Mouse (Mus musculus) ES-E14 (cell line): Measurements from ENCODE around the gene Cacnb4. TPM values are rescaled to one million over a fixed set of nuclear protein-coding genes. Genes with fewer than 3 reads are reported as not detected.

Experiments used
- DNase-seq: peaks from one replicate; pipeline ENCODE4 v3.0.0-alpha.2; 2013; ENCODE audit warnings: low read depth, low spot score
- H3K27ac ChIP-seq: 2 replicates; pipeline ENCODE4 v1.5.1; 2012; ENCODE audit warnings: low read depth, mild to moderate bottlenecking, low read length, moderate library complexity, mixed read lengths; ENCODE audit not compliant: poor library complexity, insufficient read depth, severe bottlenecking
- H3K36me3 ChIP-seq: 2 replicates; pipeline ENCODE4 v1.6.1; 2012; ENCODE audit warnings: mild to moderate bottlenecking, low read length, moderate library complexity, mixed read lengths; ENCODE audit not compliant: control insufficient read depth, poor library complexity, insufficient read depth, severe bottlenecking
- H3K4me1 ChIP-seq, 2 experiments: fragments of 150-350 bp in 1 of 2; sonication (generic) in 1 of 2; 2 replicates each; pipeline ENCODE4 v1.6.1; 2012; ENCODE audit warnings: low read length in 2 of 2, mild to moderate bottlenecking in 1 of 2, mixed read lengths in 1 of 2; ENCODE audit not compliant: control insufficient read depth in 2 of 2, insufficient read depth in 2 of 2, poor library complexity in 1 of 2
- H3K4me3 ChIP-seq, 2 experiments: fragments of 150-350 bp in 1 of 2; sonication (generic) in 1 of 2; 2 replicates each; pipeline ENCODE4 v1.5.1; 2012; ENCODE audit warnings: low read length in 2 of 2, low read depth in 1 of 2, mild to moderate bottlenecking in 1 of 2, mixed read lengths in 1 of 2; ENCODE audit not compliant: insufficient read depth in 1 of 2, poor library complexity in 1 of 2, severe bottlenecking in 1 of 2
- H3K9ac ChIP-seq: 2 replicates; pipeline ENCODE4 v1.6.1; 2012; ENCODE audit warnings: low read depth, mild to moderate bottlenecking, low read length, mixed read lengths; ENCODE audit not compliant: poor library complexity, insufficient read depth, severe bottlenecking
- H3K9me3 ChIP-seq: fragments of 150-350 bp; sonication (generic); 2 replicates; pipeline ENCODE4 v1.6.1; 2012; ENCODE audit warnings: low read depth, mild to moderate bottlenecking, low read length; ENCODE audit not compliant: control insufficient read depth, insufficient read depth
- CHD2 ChIP-seq: IDR thresholded peaks from 2 replicates; pipeline ENCODE4 v1.6.1; 2014; ENCODE audit warnings: mild to moderate bottlenecking, low read depth, low read length, inconsistent platforms
- HCFC1 ChIP-seq: IDR thresholded peaks from 2 replicates; pipeline ENCODE4 v1.6.1; 2012; ENCODE audit warnings: low read length, inconsistent platforms, borderline replicate concordance; ENCODE audit not compliant: insufficient read depth
- MAFK ChIP-seq: IDR thresholded peaks from 2 replicates; pipeline ENCODE4 v1.6.1; 2014; ENCODE audit warnings: mild to moderate bottlenecking, low read depth, low read length, inconsistent platforms; ENCODE audit not compliant: insufficient read depth
- ZC3H11A ChIP-seq: IDR thresholded peaks from 2 replicates; pipeline ENCODE4 v1.6.1; 2012; ENCODE audit warnings: low read depth, mild to moderate bottlenecking, inconsistent platforms, low read length, borderline replicate concordance
- ZNF384 ChIP-seq: IDR thresholded peaks from 2 replicates; pipeline ENCODE4 v1.6.1; 2012; ENCODE audit warnings: low read depth, low read length, inconsistent platforms
- in situ Hi-C, 2 experiments: fragments of 600-800 bp; cut with MboI; formaldehyde crosslinking; loops; one replicate each; pipeline ENCODE4 v1.15.1; 2025; ENCODE audit warnings: low sequenced_read_pairs in 2 of 2, inconsistent platforms in 1 of 2; ENCODE audit not compliant: unreplicated experiment in 2 of 2
- total RNA-seq: library from RNA; depleted of rRNA; stranded (reverse); fragments of 300-350 nt; gene quantifications from 2 replicates; pipeline ENCODE4 v1.2.3, GENCODE M21; 2012

Gene Cacnb4
- total RNA-seq, 1 experiment: 0.09 TPM

DNA sequence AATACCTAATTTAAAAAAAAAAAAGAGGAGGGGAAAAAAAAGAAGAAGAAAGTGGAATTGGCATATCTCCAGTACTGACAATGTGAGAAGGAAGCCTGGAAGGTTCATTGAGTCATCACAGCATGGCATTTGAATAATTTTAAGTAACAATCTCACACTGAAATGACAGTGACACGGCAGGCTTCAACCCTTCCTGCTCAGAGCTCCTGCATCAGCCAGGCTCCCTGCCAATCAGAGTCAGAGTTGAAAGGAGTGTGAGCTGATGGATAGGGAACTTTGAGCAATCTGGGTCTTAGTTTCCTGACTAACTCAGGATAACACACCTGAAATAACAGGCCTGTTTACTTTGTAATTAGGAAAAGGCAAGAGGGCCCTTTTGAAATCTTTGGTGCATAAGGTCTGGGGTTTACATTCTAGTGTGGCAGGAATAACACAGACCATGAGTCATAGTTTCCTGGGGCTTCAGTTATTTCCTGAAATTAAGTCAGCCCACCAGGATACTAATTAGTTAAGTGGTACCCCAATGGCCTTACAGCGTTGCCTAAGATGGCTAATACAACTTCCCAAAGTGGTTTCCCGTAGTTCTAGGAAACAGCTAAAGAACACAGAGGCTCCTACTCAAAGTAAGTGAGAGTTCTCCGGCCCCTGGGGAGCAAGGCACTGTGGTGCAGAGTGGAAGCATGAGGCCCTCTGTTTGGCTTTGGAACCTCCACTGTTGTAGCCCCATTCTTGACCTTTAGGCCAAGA lies 204.9 kb downstream of the Cacnb4 start:
- DNase-seq: no peak
- Histone ChIP-seq H3K4me3 (no peak overlapping the region), H3K4me1 (no peaks in the 10 kb centered on the region), H3K36me3 (no peaks in the 10 kb centered on the region), H3K9me3 (no peaks in the 10 kb centered on the region), H3K9ac (no peak overlapping the region), H3K27ac (no peak overlapping the region)
- no peak for TF ChIP-seq ZNF384
- TF ChIP-seq HCFC1: no peak
- no peak for TF ChIP-seq MAFK
- TF ChIP-seq ZC3H11A: no peak
- TF ChIP-seq CHD2: no peak
- in situ Hi-C loops: no loop called here

DNA sequence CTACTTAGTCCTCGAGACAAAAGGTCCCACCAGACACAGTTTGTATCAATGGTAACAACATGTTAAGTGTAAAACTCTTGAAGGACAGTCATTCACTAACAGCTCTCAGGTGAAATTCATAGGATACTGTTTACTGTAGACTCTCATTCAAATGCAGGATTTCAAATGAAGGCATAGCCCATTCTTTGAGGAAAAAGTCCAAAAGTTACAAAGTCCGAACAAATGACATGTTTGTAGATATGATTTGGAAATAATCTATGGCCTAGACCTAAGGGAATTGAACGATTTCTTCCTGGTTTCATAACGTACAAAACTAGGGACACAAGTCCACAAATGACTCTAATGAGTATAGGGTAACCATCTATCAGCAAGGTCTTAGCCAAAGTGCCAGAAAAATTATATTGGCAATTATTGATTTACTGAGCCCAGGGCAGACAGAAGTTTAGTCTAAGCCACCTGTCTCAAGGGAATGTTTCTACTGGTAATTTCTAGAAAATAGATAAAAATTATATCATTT lies 206.5 kb downstream of the Cacnb4 start:
- Histone ChIP-seq H3K27ac (no peak overlapping the region), H3K36me3 (no peaks in the 10 kb centered on the region), H3K9ac (no peak overlapping the region), H3K4me1 (no peaks in the 10 kb centered on the region), H3K9me3 (no peaks in the 10 kb centered on the region), H3K4me3 (no peak overlapping the region)
- DNase-seq: no peak
- TF ChIP-seq HCFC1 (no peak), MAFK (no peak), ZNF384 (no peak), ZC3H11A (no peak), CHD2 (no peak)
- in situ Hi-C loops: no loop called here

DNA sequence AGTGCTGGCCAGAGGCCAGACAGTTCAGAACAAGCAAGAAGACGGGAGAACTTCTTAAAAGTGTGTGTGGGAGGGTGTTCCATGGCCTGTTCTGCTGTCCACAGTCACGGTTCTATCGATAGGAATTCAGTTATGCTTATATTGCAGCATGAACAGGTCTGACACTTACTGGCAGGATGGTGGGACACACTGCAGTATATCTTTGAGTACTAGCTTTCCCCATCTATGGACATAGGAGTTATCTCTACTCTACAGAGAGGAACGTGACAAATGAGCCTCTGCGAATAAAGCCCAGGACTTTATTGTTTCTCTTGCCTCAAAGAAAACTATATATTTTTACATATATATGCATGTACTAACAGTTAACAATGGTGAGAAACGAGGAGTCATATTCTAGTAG lies 209.0 kb downstream of the Cacnb4 start:
- Histone ChIP-seq H3K36me3 (no peaks in the 10 kb centered on the region), H3K4me3 (no peak overlapping the region), H3K9ac (no peak overlapping the region), H3K27ac (no peak overlapping the region), H3K4me1 (no peaks in the 10 kb centered on the region), H3K9me3 (no peaks in the 10 kb centered on the region)
- in situ Hi-C loops: no loop called here
- no peak for DNase-seq
- TF ChIP-seq ZNF384: no peak
- TF ChIP-seq MAFK: no peak
- TF ChIP-seq CHD2: no peak
- TF ChIP-seq ZC3H11A: no peak
- no peak for TF ChIP-seq HCFC1

DNA sequence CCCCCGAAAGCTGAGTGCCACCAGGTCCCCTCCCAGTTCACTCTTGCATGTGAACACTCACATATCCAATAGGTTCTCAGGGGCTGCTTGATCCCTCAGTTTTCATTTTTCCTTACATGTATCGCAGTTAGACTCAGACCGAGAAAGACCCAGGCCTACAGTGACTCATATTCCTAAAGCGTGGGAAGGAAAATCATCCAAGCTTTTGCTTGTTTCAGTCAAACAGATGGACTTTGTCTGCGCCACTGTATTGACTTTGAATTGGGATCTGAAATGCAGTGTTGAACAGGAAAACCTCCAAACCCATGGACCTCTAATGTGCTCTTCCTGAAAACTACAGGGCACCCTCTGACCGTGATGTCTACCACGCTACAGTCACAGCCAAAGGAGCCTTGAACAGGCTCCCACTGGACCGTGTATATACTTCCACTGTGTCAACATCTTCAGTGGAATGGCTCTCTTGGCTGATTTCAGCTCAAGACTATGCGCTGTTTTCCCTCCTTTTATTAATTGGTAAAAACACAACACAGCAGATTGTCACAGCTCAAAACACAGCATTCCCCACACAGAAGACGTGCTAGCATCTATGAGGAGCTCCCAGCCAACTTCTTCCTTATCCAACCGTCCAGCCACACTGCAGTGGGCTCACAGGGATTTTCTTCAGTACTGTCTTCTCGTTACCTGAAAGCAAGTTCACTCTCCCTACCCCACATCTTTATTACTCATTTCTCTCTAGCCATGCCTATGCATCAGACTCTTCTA lies 215.2 kb downstream of the Cacnb4 start:
- H3K36me3 ChIP-seq: no peaks in the 10 kb centered on the region
- no peak for TF ChIP-seq ZNF384

More for the DNA sequence above, 215.2 kb downstream of the Cacnb4 start:
- Histone ChIP-seq H3K4me3 (no peak overlapping the region), H3K27ac (no peak overlapping the region), H3K9me3 (no peaks in the 10 kb centered on the region), H3K9ac (no peak overlapping the region), H3K4me1 (no peaks in the 10 kb centered on the region)
- in situ Hi-C loops: no loop called here
- no peak for DNase-seq
